Mouse (Mus musculus) olfactory bulb, adult 2 months (tissue): ENCODE data around the gene Nptx1. TPM values are rescaled to one million over a fixed set of nuclear protein-coding genes. Genes with fewer than 3 reads are reported as not detected.
A peak's percentile ranks its signal among the peaks of the same experiment; 100 is the strongest.

Experiments used
- H3K27ac ChIP-seq: fragments of 200-500 bp; 2 replicates; pipeline ENCODE4 v1.5.1; 2012; ENCODE audit warnings: low read depth, low read length; ENCODE audit not compliant: insufficient read depth
- H3K4me1 ChIP-seq: fragments of 200-500 bp; 2 replicates; pipeline ENCODE4 v1.6.1; 2012; ENCODE audit warnings: low read length; ENCODE audit not compliant: control insufficient read depth, insufficient read depth
- H3K4me3 ChIP-seq: fragments of 200-500 bp; 2 replicates; pipeline ENCODE4 v1.5.1; 2012; ENCODE audit warnings: mild to moderate bottlenecking, low read depth, low read length, moderate library complexity; ENCODE audit not compliant: insufficient read depth
- CTCF ChIP-seq: fragments of 200-500 bp; IDR thresholded peaks from 2 replicates; pipeline ENCODE4 v1.5.1; 2012; ENCODE audit warnings: low read depth, mild to moderate bottlenecking, low read length, moderate library complexity; ENCODE audit not compliant: insufficient read depth
- POLR2A ChIP-seq: fragments of 200-500 bp; IDR thresholded peaks from 2 replicates; pipeline ENCODE4 v1.6.1; 2012; ENCODE audit warnings: mild to moderate bottlenecking, low read depth, low read length, moderate library complexity; ENCODE audit not compliant: insufficient read depth
- WGBS: fragments of 180-500 bp; shearing (Covaris S2); methylation state at CpG from one replicate; pipeline ENCODE4 v1.1.7; 2018; 5-methylcytosine and 5-hydroxymethylcytosine counted together
- polyA plus RNA-seq: library from polyadenylated mRNA; stranded (reverse); fragments of >200 nt; gene quantifications from 2 replicates; pipeline ENCODE4 v1.2.4, GENCODE M21; 2012; ENCODE audit warnings: low replicate concordance; ENCODE audit not compliant: missing spikeins, insufficient read depth, insufficient read length

Nptx1 gene
- polyA plus RNA-seq, 1 experiment = not detected

- TF ChIP-seq CTCF (0 out of 2 replicates have a peak, but pooled peaks have one; percentile 14), POLR2A (no peak)
- Histone ChIP-seq H3K4me3 (peak overlapping the region; percentile 72), H3K4me1 (peaks cover 48% of the 10 kb centered on the region), H3K27ac (no peak overlapping the region)
- WGBS = 25% methylated on average over 10 of the region's 10 CpGs
These were observed 1.6 kb downstream of the Nptx1 start for GRCm38 (mm10) chr11:119545741-119546495.

GRCm38 (mm10) chr11:119545281-119545680, 2.3 kb downstream of the Nptx1 start:
- WGBS = 81% methylated on average over 3 of the region's 3 CpGs
- Histone ChIP-seq H3K4me3 (peak overlapping the region; percentile 24), H3K4me1 (peaks cover 48% of the 10 kb centered on the region), H3K27ac (no peak overlapping the region)
- TF ChIP-seq CTCF = no peak
- no peak for TF ChIP-seq POLR2A

- no peak overlapping the region for H3K27ac ChIP-seq
- H3K4me1 ChIP-seq = peaks cover 46% of the 10 kb centered on the region
- 88% methylated on average over 15 of the region's 15 CpGs for WGBS
- no peak overlapping the region for H3K4me3 ChIP-seq
- no peak for TF ChIP-seq CTCF
- no peak for TF ChIP-seq POLR2A
These were observed 2.9 kb downstream of the Nptx1 start for GRCm38 (mm10) chr11:119544518-119545105.

GRCm38 (mm10) chr11:119543816-119544517, 3.6 kb downstream of the Nptx1 start:
- Histone ChIP-seq H3K4me3 (no peak overlapping the region), H3K27ac (no peak overlapping the region), H3K4me1 (peaks cover 39% of the 10 kb centered on the region)
- 79% methylated on average over 15 of the region's 16 CpGs for WGBS
- TF ChIP-seq CTCF (no peak), POLR2A (no peak)

GRCm38 (mm10) chr11:119542886-119543285, 4.7 kb downstream of the Nptx1 start:
- no peak overlapping the region for H3K4me3 ChIP-seq
- H3K27ac ChIP-seq = no peak overlapping the region
- H3K4me1 ChIP-seq = peaks cover 28% of the 10 kb centered on the region
- TF ChIP-seq POLR2A = no peak
- no peak for TF ChIP-seq CTCF
- WGBS = 82% methylated on average over 5 of the region's 5 CpGs

- no peak overlapping the region for H3K27ac ChIP-seq
- peaks cover 25% of the 10 kb centered on the region for H3K4me1 ChIP-seq
- no peak overlapping the region for H3K4me3 ChIP-seq
- TF ChIP-seq CTCF = no peak
- no peak for TF ChIP-seq POLR2A
- WGBS = 76% methylated on average over 9 of the region's 9 CpGs
These were observed 5.2 kb downstream of the Nptx1 start for GRCm38 (mm10) chr11:119542371-119542770.

- Histone ChIP-seq H3K4me3 (no peak overlapping the region), H3K27ac (no peak overlapping the region), H3K4me1 (peaks cover 15% of the 10 kb centered on the region; the same call in 1 of the 2 replicates)
- TF ChIP-seq CTCF (no peak), POLR2A (no peak)
- 83% methylated on average over 9 of the region's 9 CpGs for WGBS
These were observed 6.5 kb downstream of the Nptx1 start for GRCm38 (mm10) chr11:119541082-119541481.

- Histone ChIP-seq H3K4me1 (peaks cover 10% of the 10 kb centered on the region; the same call in 1 of the 2 replicates), H3K4me3 (no peak overlapping the region), H3K27ac (no peak overlapping the region)
- no peak for TF ChIP-seq POLR2A
- no peak for TF ChIP-seq CTCF
- WGBS = 88% methylated on average over 9 of the region's 9 CpGs
These were observed 7.0 kb downstream of the Nptx1 start for GRCm38 (mm10) chr11:119540560-119540959.

- no peak overlapping the region for H3K4me3 ChIP-seq
- TF ChIP-seq CTCF (no peak), POLR2A (no peak)
- WGBS = 45% methylated on average over 14 of the region's 14 CpGs
- H3K4me1 ChIP-seq = peaks cover 5% of the 10 kb centered on the region; the same call in 1 of the 2 replicates
- H3K27ac ChIP-seq = no peak overlapping the region
These were observed 7.6 kb downstream of the Nptx1 start for GRCm38 (mm10) chr11:119539944-119540343.
